Comparison of ENCODE assay signal across 8 mouse cellular contexts in the genomic region with DNA sequence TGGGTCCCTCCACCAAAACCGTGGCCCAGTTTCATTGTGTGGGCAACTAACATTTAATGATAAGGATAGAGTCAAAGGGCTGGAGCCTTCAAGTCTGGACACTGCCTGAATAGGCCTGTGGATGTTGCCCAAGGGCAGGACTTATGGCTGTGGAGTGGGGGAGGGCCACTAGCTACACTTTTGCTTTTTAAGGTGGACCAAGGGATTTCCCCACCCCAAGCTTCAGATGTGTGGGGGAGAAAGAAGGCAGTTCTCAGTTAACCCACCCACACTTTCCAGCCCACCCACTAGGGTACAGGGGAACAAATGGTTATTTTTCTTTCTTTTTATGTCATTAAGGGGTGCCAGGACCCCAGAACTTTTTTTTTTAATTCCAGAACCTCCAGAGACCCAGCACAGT. TPM values are rescaled to one million over a fixed set of nuclear protein-coding genes. Genes with fewer than 3 reads are reported as not detected.
DNase-seq lines count a peak whose midpoint lies in the region; ATAC-seq lines count a peak whose summit lies in the region.

No protein-coding gene starts in this region.

- 67% methylated on average over 1 of the region's 1 CpGs for WGBS in heart, embryonic 13.5 days
- WGBS in forebrain, embryonic 14.5 days = 81% methylated on average over 1 of the region's 1 CpGs
- 54% methylated on average over 1 of the region's 1 CpGs for whole genome bisulfite sequencing in liver, embryonic 15.5 days (ENCODE audit: insufficient replicate concordance)

- H3K9ac ChIP-seq in heart, embryonic 13.5 days = peak overlapping the region; percentile 77
- peak overlapping the region; percentile 48; the same call in 1 of the 2 replicates for H3K9ac ChIP-seq in forebrain, embryonic 14.5 days (ENCODE audit: low read length)
- H3K9ac ChIP-seq in liver, embryonic 15.5 days = peak overlapping the region; percentile 60

- H3K27ac ChIP-seq in heart, embryonic 13.5 days (replicated peaks) = peak overlapping the region; percentile 68; the same call in 1 of the 2 replicates
- no peak overlapping the region for H3K27ac ChIP-seq in forebrain, embryonic 14.5 days (ENCODE audit: low read depth, low read length)
- H3K27ac ChIP-seq in liver, embryonic 15.5 days (replicated peaks) = peak overlapping the region; percentile 81; the same call in 1 of the 2 replicates

- peaks cover 17% of the 10 kb centered on the region for H3K4me1 ChIP-seq in heart, embryonic 13.5 days
- no peaks in the 10 kb centered on the region for H3K4me1 ChIP-seq in forebrain, embryonic 14.5 days (ENCODE audit: control insufficient read depth, insufficient read depth, low read length)
- H3K4me1 ChIP-seq in liver, embryonic 15.5 days (replicated peaks) = peaks cover 47% of the 10 kb centered on the region

- no peak for DNase-seq in heart, adult 18-20 months
- DNase-seq in CD4-positive helper T cell, adult 2 months (ENCODE audit: low read depth, low spot score) = peak; percentile 39
- DNase-seq in forebrain, embryonic 14.5 days (ENCODE audit: low spot score) = no peak
- DNase-seq in cerebellum, postnatal 36 days = no peak
- no peak for DNase-seq in adrenal gland, adult 8-10 months
- no peak for DNase-seq in frontal cortex, postnatal 25 days (ENCODE audit: low spot score in 2 of 2)

- no peaks in the 10 kb centered on the region for H3K36me3 ChIP-seq in heart, embryonic 13.5 days
- no peaks in the 10 kb centered on the region for H3K36me3 ChIP-seq in forebrain, embryonic 14.5 days (ENCODE audit: control insufficient read depth, insufficient read depth, low read length)
- no peaks in the 10 kb centered on the region for H3K36me3 ChIP-seq in liver, embryonic 15.5 days (replicated peaks)

- H3K9me3 ChIP-seq in heart, embryonic 13.5 days = no peaks in the 10 kb centered on the region
- no peaks in the 10 kb centered on the region for H3K9me3 ChIP-seq in forebrain, embryonic 14.5 days (replicated peaks; ENCODE audit: control insufficient read depth, low read length)
- H3K9me3 ChIP-seq in liver, embryonic 15.5 days (replicated peaks) = no peaks in the 10 kb centered on the region

- H3K27me3 ChIP-seq in heart, embryonic 13.5 days (replicated peaks) = no peaks in the 10 kb centered on the region
- no peaks in the 10 kb centered on the region for H3K27me3 ChIP-seq in forebrain, embryonic 14.5 days (replicated peaks; ENCODE audit: control insufficient read depth, insufficient read depth, low read length)
- no peaks in the 10 kb centered on the region for H3K27me3 ChIP-seq in liver, embryonic 15.5 days

- H3K4me3 ChIP-seq in heart, embryonic 13.5 days = peak overlapping the region; percentile 58
- no peak overlapping the region; the same call in 1 of the 2 replicates for H3K4me3 ChIP-seq in forebrain, embryonic 14.5 days (ENCODE audit: low read depth, low read length)
- peak overlapping the region; percentile 64 for H3K4me3 ChIP-seq in liver, embryonic 15.5 days (replicated peaks)

- H3K4me2 ChIP-seq in heart, embryonic 13.5 days = peak overlapping the region; percentile 78
- H3K4me2 ChIP-seq in forebrain, embryonic 14.5 days (ENCODE audit: low read length) = peak overlapping the region; percentile 49
- peak overlapping the region; percentile 89 for H3K4me2 ChIP-seq in liver, embryonic 15.5 days

- ATAC-seq in heart, embryonic 13.5 days (ENCODE audit: extremely low read depth, insufficient number of reproducible peaks, low FRiP score, low TSS enrichment) = no peak
- no peak for ATAC-seq in forebrain, embryonic 14.5 days
- no peak for ATAC-seq in liver, embryonic 15.5 days (ENCODE audit: insufficient read depth)

RNA-seq across cellular contexts. Expression of gene Fam167b, which starts 6.0 kb away (rescaled TPM):
- polyA plus RNA-seq in heart, embryonic 13.5 days (2015; fragmentation: Nextera tagmentation; extraction: Ambion mirVana) = 4.7 and 7.3 TPM in 2 replicates
- under 1 TPM in 1 of 2 experiments, not detected in 1; 0.44 TPM for total RNA-seq in heart, adult 18-20 months (2021)
- not detected in 2 replicates for polyA plus RNA-seq in forebrain, embryonic 14.5 days (2014; fragmentation: Nextera tagmentation; extraction: Ambion mirVana)
- polyA plus RNA-seq in liver, embryonic 15.5 days (2015; fragmentation: Nextera tagmentation; extraction: Ambion mirVana) = 6.7 and 7.2 TPM in 2 replicates
- 10 to 100 TPM; 25.5 to 43.5 (median 29.0) TPM for total RNA-seq in adrenal gland, adult 8-10 months (2022)

RNA-seq across cellular contexts. Expression of gene Lck, which starts 10.9 kb away (rescaled TPM):
- 2.8 and 7.0 TPM in 2 replicates for polyA plus RNA-seq in heart, embryonic 13.5 days (2015; fragmentation: Nextera tagmentation; extraction: Ambion mirVana)
- total RNA-seq in heart, adult 18-20 months (2021) = 1 to 10 TPM in 1 of 2 experiments, under 1 TPM in 1; 0.32 to 5.0 TPM
- 8.2 and 9.0 TPM in 2 replicates for polyA plus RNA-seq in forebrain, embryonic 14.5 days (2014; fragmentation: Nextera tagmentation; extraction: Ambion mirVana)
- 2.4 and 3.3 TPM in 2 replicates for polyA plus RNA-seq in liver, embryonic 15.5 days (2015; fragmentation: Nextera tagmentation; extraction: Ambion mirVana)
- 1 to 10 TPM; 1.9 to 3.5 (median 2.6) TPM for total RNA-seq in adrenal gland, adult 8-10 months (2022)

RNA-seq across cellular contexts. Expression of gene Eif3i, which starts 16.1 kb away (rescaled TPM):
- 169 and 189 TPM in 2 replicates for polyA plus RNA-seq in heart, embryonic 13.5 days (2015; fragmentation: Nextera tagmentation; extraction: Ambion mirVana)
- 100 to 1,000 TPM; 114 to 126 TPM for total RNA-seq in heart, adult 18-20 months (2021)
- polyA plus RNA-seq in forebrain, embryonic 14.5 days (2014; fragmentation: Nextera tagmentation; extraction: Ambion mirVana) = 259 and 316 TPM in 2 replicates
- 156 and 159 TPM in 2 replicates for polyA plus RNA-seq in liver, embryonic 15.5 days (2015; fragmentation: Nextera tagmentation; extraction: Ambion mirVana)
- total RNA-seq in adrenal gland, adult 8-10 months (2022) = 100 to 1,000 TPM; 174 to 190 (median 182) TPM

RNA-seq across cellular contexts. Expression of gene Tmem234, which starts 16.1 kb away (rescaled TPM):
- polyA plus RNA-seq in heart, embryonic 13.5 days (2015; fragmentation: Nextera tagmentation; extraction: Ambion mirVana) = 160 and 179 TPM in 2 replicates
- 10 to 100 TPM; 40.6 to 45.1 TPM for total RNA-seq in heart, adult 18-20 months (2021)
- 144 and 179 TPM in 2 replicates for polyA plus RNA-seq in forebrain, embryonic 14.5 days (2014; fragmentation: Nextera tagmentation; extraction: Ambion mirVana)
- polyA plus RNA-seq in liver, embryonic 15.5 days (2015; fragmentation: Nextera tagmentation; extraction: Ambion mirVana) = 113 and 115 TPM in 2 replicates
- total RNA-seq in adrenal gland, adult 8-10 months (2022) = 100 to 1,000 TPM; 104 to 120 (median 109) TPM

RNA-seq across cellular contexts. Expression of gene Dcdc2b, which starts 29.7 kb away (rescaled TPM):
- polyA plus RNA-seq in heart, embryonic 13.5 days (2015; fragmentation: Nextera tagmentation; extraction: Ambion mirVana) = 1.3 and 1.6 TPM in 2 replicates
- under 1 TPM; 0.74 to 0.90 TPM for total RNA-seq in heart, adult 18-20 months (2021)
- polyA plus RNA-seq in forebrain, embryonic 14.5 days (2014; fragmentation: Nextera tagmentation; extraction: Ambion mirVana) = 2.2 and 3.2 TPM in 2 replicates
- 0.70 and 0.86 TPM in 2 replicates for polyA plus RNA-seq in liver, embryonic 15.5 days (2015; fragmentation: Nextera tagmentation; extraction: Ambion mirVana)
- 1 to 10 TPM; 1.4 to 4.2 (median 2.8) TPM for total RNA-seq in adrenal gland, adult 8-10 months (2022)
